Mouse (Mus musculus): ENCODE data around the gene Ngdn. TPM values are rescaled to one million over a fixed set of nuclear protein-coding genes. Genes with fewer than 3 reads are reported as not detected.

The Ngdn gene
- total RNA-seq, 4 experiments from 2014 or later = 30.2 to 34.4 (median 32.0) TPM

Small RNAs within 50 kb of the gene (microRNA-seq; reads per million reads assigned to microRNA genes)
- gene Mir208b = 0.42 to 0.66 reads per million in 2 experiments

Other genes starting within 250 kb of the Ngdn start
- gene Slc7a8, start 233.5 kb upstream of the Ngdn start, total RNA-seq (2022) = 10 to 100 TPM; 54.5 to 60.7 (median 58.5) TPM
- not detected for gene Rnf212b, start 201.3 kb upstream of the Ngdn start, total RNA-seq (2022)
- 10 to 100 TPM; 22.5 to 34.9 (median 24.2) TPM for gene Homez, start 144.5 kb upstream of the Ngdn start, total RNA-seq (2022)
- 10 to 100 TPM; 20.6 to 24.9 (median 22.7) TPM for gene Ppp1r3e, start 137.9 kb upstream of the Ngdn start, total RNA-seq (2022)
- gene Bcl2l2, start 132.1 kb upstream of the Ngdn start, total RNA-seq (2022) = 100 to 1,000 TPM; 127 to 134 (median 132) TPM
- gene Gm20521, start 132.0 kb upstream of the Ngdn start, total RNA-seq (2022) = 1 to 10 TPM in 3 of 4 experiments, not detected in 1; 1.5 to 6.7 (median 4.2) TPM
- 100 to 1,000 TPM; 231 to 262 (median 243) TPM for gene Pabpn1, start 123.0 kb upstream of the Ngdn start, total RNA-seq (2022)
- gene Slc22a17, start 102.3 kb upstream of the Ngdn start, total RNA-seq (2022) = 100 to 1,000 TPM; 565 to 622 (median 604) TPM
- gene Efs, start 89.3 kb upstream of the Ngdn start, total RNA-seq (2022) = 10 to 100 TPM in 1 of 4 experiments, 1 to 10 TPM in 3; 8.9 to 10.3 (median 9.1) TPM
- gene Il25, start 82.8 kb upstream of the Ngdn start, total RNA-seq (2022) = under 1 TPM in 1 of 4 experiments, not detected in 3; 0.53 TPM
- 10 to 100 TPM; 60.3 to 67.9 (median 64.0) TPM for gene Cmtm5, start 79.2 kb upstream of the Ngdn start, total RNA-seq (2022)
- 1 to 10 TPM; 5.3 to 9.9 (median 7.7) TPM for gene Myh6, start 48.5 kb upstream of the Ngdn start, total RNA-seq (2022)
- not detected for gene Gm17428, start 38.5 kb upstream of the Ngdn start, total RNA-seq (2022)
- gene Myh7, start 20.8 kb upstream of the Ngdn start, total RNA-seq (2022) = 10 to 100 TPM in 3 of 4 experiments, 1 to 10 TPM in 1; 10.0 to 21.2 (median 13.1) TPM
- 10 to 100 TPM; 36.0 to 41.7 (median 38.6) TPM for gene Zfhx2, start 76.9 kb downstream of the Ngdn start, total RNA-seq (2022)
- 10 to 100 TPM; 26.2 to 31.5 (median 26.4) TPM for gene Thtpa, start 79.3 kb downstream of the Ngdn start, total RNA-seq (2022)
- 10 to 100 TPM in 3 of 4 experiments, 1 to 10 TPM in 1; 9.1 to 12.7 (median 12.1) TPM for gene Ap1g2, start 91.1 kb downstream of the Ngdn start, total RNA-seq (2022)
- gene Jph4, start 101.5 kb downstream of the Ngdn start, total RNA-seq (2022) = 100 to 1,000 TPM; 289 to 301 (median 292) TPM
- not detected for gene Dhrs2, start 206.6 kb downstream of the Ngdn start, total RNA-seq (2022)

All from left cerebral cortex, adult 8-10 months (tissue).